Mouse (Mus musculus) brain, embryonic 14.5 days (tissue): ENCODE data around the gene Maml2.

Experiments
- CTCF ChIP-seq: fragments of 200-500 bp; IDR thresholded peaks from 2 replicates; pipeline ENCODE4 v1.5.1; 2012; ENCODE audit warnings: inconsistent platforms, mild to moderate bottlenecking, moderate library complexity, borderline replicate concordance; ENCODE audit not compliant: insufficient read depth, insufficient read length; ENCODE audit errors: extremely low read depth
- POLR2A ChIP-seq: fragments of 200-500 bp; IDR thresholded peaks from 2 replicates; pipeline ENCODE4 v1.6.1; 2012; ENCODE audit warnings: mild to moderate bottlenecking, inconsistent platforms, borderline replicate concordance; ENCODE audit not compliant: poor library complexity, insufficient read depth, insufficient read length, severe bottlenecking; ENCODE audit errors: extremely low read depth

DNA sequence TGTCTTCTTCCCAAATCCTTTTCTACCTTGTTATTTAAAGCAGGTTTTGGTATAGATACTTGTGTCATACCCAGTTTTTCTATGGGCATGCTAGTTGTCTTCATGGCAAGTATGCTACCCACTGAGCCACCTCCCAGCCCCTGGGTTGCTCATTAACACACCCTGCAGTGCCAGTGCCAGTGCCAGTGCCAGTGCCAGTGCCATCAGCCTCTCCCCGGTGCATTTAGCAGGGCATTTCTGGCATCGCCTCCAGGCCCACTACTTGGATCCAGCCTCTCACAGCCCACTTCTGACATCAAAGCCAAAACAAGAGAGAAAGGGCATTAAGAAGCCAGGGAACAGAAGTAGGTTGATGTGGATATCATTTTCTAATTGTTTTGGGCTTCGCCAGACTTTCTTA lies 133.9 kb downstream of the Maml2 start:
- TF ChIP-seq CTCF (no peak), POLR2A (no peak)
